Mouse (Mus musculus) bone marrow macrophage, adult 2 months (primary cell): ENCODE measurements around the gene Hypk.

ENCODE experiments used
- CTCF ChIP-seq: IDR thresholded peaks from 2 replicates; pipeline ENCODE4 v1.5.1; 2012; ENCODE audit warnings: low read depth, mild to moderate bottlenecking, low read length, moderate library complexity
- POLR2A ChIP-seq: IDR thresholded peaks from 2 replicates; pipeline ENCODE4 v1.6.1; 2012; ENCODE audit warnings: mild to moderate bottlenecking, low read depth, low read length, borderline replicate concordance

- TF ChIP-seq POLR2A (no peak), CTCF (no peak)
These were observed 2.4 kb downstream of the Hypk start for GRCm38 (mm10) chr2:121455534-121455933.
